Mouse (Mus musculus) right cerebral cortex, adult 18-20 months (tissue): ENCODE results near the gene Slc16a4.
"Not testable (repeated sequence)": the region's sequence is repeated elsewhere in the genome, so short reads cannot be mapped to it uniquely, and the experiment has no call there.

Experiments used
- DNase-seq: peaks from one replicate; pipeline ENCODE4 v3.0.0; 2022; ENCODE audit warnings: mixed read lengths

Gene Slc16a4

GRCm38 (mm10) chr3:107296917-107297316, 5.9 kb downstream of the Slc16a4 start:
- DNase-seq = not testable (repeated sequence)

- no peak for DNase-seq
These were observed 26.3 kb downstream of the Slc16a4 start for GRCm38 (mm10) chr3:107317338-107317737.

GRCm38 (mm10) chr3:107321141-107321540, 30.1 kb downstream of the Slc16a4 start:
- DNase-seq = no peak

GRCm38 (mm10) chr3:107321776-107322175, 30.7 kb downstream of the Slc16a4 start:
- DNase-seq = no peak

DNA sequence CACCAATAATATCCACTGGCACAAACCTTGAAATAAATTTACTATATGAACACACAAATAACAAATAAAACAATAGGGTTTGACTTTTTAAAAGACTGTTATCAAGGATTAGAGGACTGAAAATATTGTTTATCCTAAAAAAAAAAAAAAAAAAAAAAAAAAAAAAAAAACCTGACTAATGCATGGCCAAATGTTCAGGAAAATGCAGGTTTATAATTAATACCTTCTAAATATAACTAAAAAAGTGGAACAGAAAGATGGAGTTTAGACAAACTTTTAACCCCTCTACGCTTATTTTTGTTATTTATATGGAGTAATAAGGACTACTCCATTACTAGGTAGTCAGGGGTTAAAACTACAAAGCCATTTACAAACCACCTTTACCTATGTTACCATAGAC, 35.4 kb downstream of the Slc16a4 start:
- no peak for DNase-seq

GRCm38 (mm10) chr3:107330503-107331424, 39.7 kb downstream of the Slc16a4 start:
- no peak for DNase-seq

DNA sequence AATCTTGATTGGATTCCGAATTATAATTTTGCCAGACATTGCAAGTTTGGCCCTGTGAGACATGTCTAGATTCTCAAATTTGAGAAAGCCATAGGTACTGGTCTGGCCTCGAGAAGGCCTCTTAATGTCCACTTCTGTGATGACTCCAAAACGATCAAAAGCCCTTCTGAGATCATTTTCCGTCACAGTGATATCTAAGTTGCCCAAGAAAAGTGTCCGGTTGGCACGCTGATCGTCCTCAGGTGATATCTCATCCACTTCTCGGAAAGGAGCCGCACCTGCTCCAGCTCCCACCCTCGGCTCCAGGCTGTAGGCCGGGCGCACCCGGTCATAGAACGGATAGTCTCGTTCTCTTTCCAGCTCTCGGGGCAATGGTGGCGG, 40.7 kb downstream of the Slc16a4 start:
- DNase-seq = no peak

DNA sequence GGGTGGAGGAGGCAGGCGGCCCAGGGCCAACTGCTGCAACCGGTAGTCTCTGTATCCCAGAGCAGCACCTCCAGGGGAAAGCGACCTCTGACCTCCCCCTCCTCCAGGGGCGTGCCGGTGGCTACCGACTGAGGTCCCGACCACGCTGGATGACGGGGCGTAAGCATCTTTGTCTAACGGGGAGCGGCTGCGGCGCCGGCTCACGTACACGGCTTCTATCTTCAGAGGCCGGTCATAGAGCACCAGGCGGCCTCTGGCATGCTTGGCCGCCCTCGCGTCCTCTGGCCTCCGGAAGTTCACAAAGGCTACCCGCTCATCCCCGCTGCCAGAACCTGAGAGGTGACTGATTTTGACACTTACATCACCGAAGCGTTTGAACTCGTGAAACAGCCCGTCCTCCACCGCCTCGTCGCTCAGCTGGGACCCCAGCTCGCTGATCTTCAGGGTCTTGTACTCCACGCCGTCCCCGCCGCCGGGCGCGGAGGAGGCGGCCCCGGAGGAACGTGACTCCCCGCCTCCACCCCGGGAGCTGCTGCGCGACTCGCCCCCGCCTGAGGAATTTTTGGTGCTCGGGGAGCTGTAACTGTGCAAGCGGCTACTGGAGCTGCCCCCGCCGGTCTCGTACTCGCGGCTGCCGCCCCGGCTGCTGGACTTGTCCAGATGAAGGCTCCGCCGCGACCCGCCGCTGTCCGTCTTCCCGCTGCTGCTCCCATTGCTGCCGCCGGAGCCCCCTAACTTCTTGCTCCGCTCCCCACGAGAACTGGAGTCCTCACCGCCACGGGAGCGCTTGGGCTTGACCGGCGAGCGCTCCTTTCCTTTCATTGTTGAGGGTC, 41.3 kb downstream of the Slc16a4 start:
- DNase-seq = peak; percentile 70

GRCm38 (mm10) chr3:107332960-107333380, 41.9 kb downstream of the Slc16a4 start:
- peak; percentile 98 for DNase-seq

GRCm38 (mm10) chr3:107333381-107334201, 42.6 kb downstream of the Slc16a4 start, which contains the start of gene Rbm15:
TSS of gene Rbm15 (minus strand) at chr3:107333673.
- DNase-seq = peak; percentile 98

- DNase-seq = no peak
These were observed 43.3 kb downstream of the Slc16a4 start for GRCm38 (mm10) chr3:107334202-107334934.

DNA sequence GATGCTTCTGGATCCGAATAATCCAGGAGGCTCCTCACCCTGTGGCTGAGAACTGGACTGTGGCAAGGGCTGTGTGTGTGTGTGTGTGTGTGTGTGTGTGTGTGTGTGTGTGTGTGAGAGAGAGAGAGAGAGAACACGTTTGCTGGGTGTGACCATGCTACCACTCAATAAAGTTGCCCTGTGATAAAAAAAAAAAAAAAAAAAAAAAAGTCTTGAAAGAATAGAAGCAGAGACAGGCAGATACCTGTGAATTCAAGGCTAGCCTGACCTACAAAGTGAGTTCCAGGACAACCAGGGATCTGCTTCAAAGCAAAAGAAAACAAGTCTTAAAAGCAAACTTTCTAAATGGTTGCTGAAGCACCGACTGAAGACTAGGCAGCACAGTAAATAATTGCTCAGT, 52.9 kb downstream of the Slc16a4 start:
- DNase-seq = no peak

DNA sequence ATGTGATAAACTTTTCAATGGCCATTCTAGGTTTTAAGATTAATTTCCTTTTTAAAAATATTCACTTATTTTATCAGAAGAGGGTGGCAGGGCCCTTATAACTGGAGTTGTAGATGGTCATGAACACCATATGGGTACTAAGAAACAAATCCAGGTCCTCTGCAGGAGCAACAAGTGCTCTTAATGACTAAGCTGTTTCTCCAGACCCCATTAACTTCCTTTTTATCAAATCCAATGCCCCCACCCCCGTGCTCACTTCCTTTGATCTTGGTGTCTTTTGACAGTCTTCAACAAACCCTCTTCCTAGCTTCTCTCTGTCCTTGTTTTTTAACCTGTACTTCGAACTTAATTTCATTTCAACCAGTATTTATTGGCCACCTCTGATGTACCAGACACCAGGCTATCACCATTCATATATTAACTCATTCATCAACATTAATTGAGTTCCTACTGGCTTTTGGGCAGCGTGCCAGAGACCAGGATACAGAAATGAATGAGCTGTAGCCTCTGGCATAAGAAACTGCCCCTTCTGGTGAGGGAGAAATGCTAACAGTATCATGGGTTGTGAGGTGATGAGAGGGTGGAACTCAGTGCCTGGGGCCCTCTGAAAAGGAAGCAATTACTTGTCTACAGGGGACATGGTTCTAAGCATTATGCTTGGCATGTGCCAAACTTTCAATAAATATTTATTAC, 54.1 kb downstream of the Slc16a4 start:
- DNase-seq = no peak

- no peak for DNase-seq
These were observed 58.0 kb downstream of the Slc16a4 start for GRCm38 (mm10) chr3:107349006-107349405.

GRCm38 (mm10) chr3:107351706-107352105, 60.7 kb downstream of the Slc16a4 start:
- no peak for DNase-seq

GRCm38 (mm10) chr3:107355618-107356260, 64.7 kb downstream of the Slc16a4 start:
- DNase-seq = no peak

DNA sequence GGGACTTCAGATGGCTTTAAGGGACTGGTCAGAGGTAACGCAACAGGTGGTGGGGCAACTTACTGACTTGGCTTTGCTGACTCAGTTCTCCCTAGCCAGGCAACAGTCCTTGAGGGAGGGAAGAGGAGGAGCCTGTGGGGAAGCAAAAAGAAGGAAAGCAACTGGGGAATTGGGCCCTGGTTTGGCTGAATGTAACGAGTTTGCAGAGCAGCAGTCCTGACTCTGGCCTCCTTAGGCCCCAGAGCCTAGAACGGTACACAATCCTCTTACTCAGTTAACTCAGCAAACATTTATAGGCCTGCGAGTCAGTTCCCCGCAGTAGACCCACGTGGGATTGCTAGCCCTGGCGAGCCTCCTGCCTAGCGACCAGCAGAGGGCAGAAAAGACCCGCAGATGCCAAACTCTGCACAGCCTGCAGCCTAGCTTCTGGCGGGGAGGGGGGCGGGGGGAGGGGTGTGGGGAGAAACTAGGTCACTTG, 66.0 kb downstream of the Slc16a4 start:
- peak; percentile 86 for DNase-seq

DNA sequence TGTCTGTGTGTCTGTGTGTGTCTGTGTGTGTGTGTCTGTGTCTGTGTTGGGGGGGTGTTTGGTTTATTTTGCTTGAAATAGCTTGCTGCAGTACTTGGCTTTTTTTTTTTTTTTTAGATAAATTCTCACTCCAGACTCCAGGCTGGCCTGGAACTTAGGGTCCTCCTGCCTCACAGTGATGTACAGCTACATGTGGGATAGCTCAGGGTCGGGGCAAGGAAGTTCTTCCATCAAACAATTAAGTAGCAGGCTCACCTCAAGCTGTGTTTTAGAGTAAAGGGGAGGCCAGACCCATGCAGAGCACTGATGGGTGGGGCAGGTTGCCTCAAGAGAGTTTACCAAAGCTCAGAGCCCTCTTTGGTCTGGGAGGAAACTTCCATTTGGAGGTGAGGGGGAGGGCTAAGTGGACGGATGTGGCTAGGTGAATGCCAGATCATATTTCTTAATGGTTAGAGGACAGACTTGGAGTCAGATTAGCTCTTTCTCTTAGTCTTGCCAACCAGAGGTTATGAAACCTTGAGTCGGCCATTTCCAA, 66.7 kb downstream of the Slc16a4 start:
- no peak for DNase-seq

GRCm38 (mm10) chr3:107360341-107360740, 69.3 kb downstream of the Slc16a4 start:
- DNase-seq = no peak
